Mouse (Mus musculus) splenic B cell, adult 2 months (primary cell): ENCODE measurements around the gene Eya2.

ENCODE experiments used
- DNase-seq: peaks from one replicate; pipeline ENCODE4 v3.0.0-alpha.2; 2011; ENCODE audit warnings: low read depth, low spot score
- H3K27me3 ChIP-seq: 2 replicates; pipeline ENCODE4 v1.6.1; 2012; ENCODE audit warnings: mild to moderate bottlenecking, low read length, moderate library complexity, mixed read lengths; ENCODE audit not compliant: control insufficient read depth, poor library complexity, insufficient read depth, severe bottlenecking
- H3K36me3 ChIP-seq: 2 replicates; pipeline ENCODE4 v1.6.1; 2012; ENCODE audit warnings: mild to moderate bottlenecking, low read length, moderate library complexity, mixed read lengths; ENCODE audit not compliant: control insufficient read depth, poor library complexity, insufficient read depth, severe bottlenecking

Eya2 gene

DNA sequence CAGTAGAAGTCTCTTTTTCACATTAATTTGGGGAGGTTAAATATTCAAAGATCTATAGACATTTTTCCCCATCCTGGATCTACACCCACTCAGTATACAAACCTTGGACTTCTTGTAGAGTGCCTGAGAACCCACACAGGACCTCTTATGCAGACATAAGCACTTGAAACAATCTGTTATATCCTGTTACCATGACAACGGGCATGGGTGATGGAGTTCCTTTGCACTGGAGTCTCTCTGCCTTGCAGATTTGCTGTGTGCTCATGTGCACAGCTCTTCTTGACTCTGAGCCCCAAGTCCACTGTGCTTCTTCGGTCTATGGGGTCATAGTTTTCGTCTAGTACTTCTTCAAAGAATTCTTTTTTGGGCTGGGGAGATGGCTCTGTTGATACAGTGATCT is 96.2 kb downstream of the Eya2 start:
- Histone ChIP-seq H3K27me3 (no peaks in the 10 kb centered on the region), H3K36me3 (no peaks in the 10 kb centered on the region)
- DNase-seq: no peak

- Histone ChIP-seq H3K36me3 (no peaks in the 10 kb centered on the region), H3K27me3 (no peaks in the 10 kb centered on the region)
- peak; percentile 20 for DNase-seq
Measured at GRCm38 (mm10) chr2:165692944-165693660, 98.3 kb downstream of the Eya2 start.

DNA sequence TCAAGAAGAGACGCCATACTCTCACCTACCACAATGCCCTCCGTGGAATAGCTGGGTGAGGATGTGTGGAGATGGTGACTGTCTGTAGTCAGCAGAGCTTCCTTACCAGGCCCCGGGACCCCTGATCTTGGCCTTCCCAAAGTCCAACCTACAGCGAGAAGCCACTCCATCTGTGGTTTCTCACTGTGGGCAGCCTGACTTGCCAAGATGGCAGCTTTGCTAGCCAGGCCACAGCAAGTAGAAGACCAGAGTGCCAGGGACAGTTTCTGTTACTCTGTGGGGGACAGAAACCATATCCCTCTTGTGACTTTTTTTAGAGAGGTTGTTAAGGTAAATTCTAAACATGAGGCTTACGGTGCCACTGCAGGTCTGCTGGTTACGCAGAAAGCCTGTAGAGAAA is 99.9 kb downstream of the Eya2 start:
- H3K36me3 ChIP-seq: no peaks in the 10 kb centered on the region
- H3K27me3 ChIP-seq: no peaks in the 10 kb centered on the region
- DNase-seq: no peak

- no peaks in the 10 kb centered on the region for H3K36me3 ChIP-seq
- DNase-seq: no peak
- no peaks in the 10 kb centered on the region for H3K27me3 ChIP-seq
Measured at GRCm38 (mm10) chr2:165700252-165700908, 105.5 kb downstream of the Eya2 start.

DNA sequence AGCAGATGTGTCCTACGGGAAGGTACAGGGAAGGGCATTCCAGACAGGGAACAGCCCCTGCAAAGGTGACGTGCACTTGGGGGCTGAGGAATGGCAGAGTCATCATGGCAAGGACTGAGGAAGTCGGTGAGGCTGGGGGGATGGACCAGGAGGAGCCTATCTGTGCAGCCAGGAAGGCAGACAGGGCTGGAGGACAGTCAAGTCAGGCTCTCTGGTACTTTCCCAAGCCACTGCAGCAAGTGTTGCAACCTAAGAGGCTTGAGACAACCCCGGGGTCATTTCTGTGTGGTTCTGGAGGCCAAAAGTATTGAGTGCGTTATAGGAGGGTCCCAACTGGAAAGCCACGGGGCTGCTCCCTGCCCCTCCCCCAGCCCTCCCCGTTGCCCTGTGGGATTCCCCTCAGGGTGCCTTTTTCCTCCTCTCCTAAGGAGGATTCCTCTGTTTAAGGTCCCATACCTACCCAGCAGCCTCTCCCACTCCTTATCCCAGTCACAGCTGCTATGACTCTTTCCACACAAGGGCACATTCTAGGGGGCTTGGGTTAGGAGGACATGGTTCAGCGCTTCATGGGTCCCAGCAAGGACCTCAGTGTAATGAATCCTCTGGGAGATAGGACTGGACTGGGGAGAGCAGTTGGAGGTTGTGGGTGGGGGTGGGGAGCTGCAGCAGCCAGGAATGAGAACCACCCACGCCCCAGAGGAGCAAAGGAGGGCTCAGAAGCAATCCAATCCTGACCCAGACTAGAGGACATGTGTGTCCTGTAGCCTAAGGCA is 108.4 kb downstream of the Eya2 start:
- H3K27me3 ChIP-seq: no peaks in the 10 kb centered on the region
- no peak for DNase-seq
- H3K36me3 ChIP-seq: no peaks in the 10 kb centered on the region

- Histone ChIP-seq H3K27me3 (no peaks in the 10 kb centered on the region), H3K36me3 (no peaks in the 10 kb centered on the region)
- no peak for DNase-seq
Measured at GRCm38 (mm10) chr2:165708266-165708665, 113.4 kb downstream of the Eya2 start.

- H3K36me3 ChIP-seq: no peaks in the 10 kb centered on the region
- H3K27me3 ChIP-seq: no peaks in the 10 kb centered on the region
- peak; percentile 30 for DNase-seq
Measured at GRCm38 (mm10) chr2:165716688-165717087, 121.9 kb downstream of the Eya2 start.

- DNase-seq: no peak
- no peaks in the 10 kb centered on the region for H3K36me3 ChIP-seq
- no peaks in the 10 kb centered on the region for H3K27me3 ChIP-seq
Measured at GRCm38 (mm10) chr2:165717182-165718176, 122.6 kb downstream of the Eya2 start.

DNA sequence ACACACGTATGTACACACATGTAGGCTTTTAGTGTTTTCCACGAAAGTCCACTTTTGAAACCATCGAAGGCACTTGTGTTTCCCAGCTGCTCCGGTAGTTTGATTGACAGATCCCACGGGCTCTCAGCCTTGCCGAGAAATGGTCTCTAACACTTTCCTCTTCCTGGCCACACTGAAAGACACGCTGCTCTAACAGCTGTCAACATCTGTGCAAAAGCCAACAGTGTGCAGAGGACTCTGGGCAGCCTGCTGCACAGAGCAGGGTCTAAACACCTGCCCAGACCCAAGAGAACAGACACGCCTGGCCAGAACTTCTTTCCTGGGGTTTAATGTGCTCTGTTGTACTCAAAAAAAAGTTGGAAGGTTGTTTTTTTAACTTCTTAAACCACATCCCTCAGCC is 124.5 kb downstream of the Eya2 start:
- H3K27me3 ChIP-seq: no peaks in the 10 kb centered on the region
- DNase-seq: no peak
- H3K36me3 ChIP-seq: no peaks in the 10 kb centered on the region

DNA sequence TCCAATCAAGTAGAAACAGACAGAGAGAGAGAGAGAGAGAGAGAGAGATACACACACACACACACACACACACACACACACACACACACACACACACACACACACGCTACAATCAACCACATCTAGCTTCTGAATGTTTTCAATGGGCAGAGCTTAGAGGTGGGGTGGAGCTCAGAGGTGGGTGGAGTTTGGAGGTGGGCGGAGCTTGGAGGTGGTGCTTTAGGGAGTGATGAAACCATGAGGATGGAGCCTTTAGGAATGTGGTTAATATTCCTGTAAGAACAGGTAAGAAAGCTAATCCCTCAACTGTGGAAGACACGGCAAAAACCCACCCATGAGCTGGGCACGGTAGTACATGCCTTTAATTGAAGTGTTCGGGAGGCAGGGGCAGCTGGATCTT is 127.1 kb downstream of the Eya2 start:
- H3K27me3 ChIP-seq: no peaks in the 10 kb centered on the region
- no peaks in the 10 kb centered on the region for H3K36me3 ChIP-seq
- no peak for DNase-seq

- H3K27me3 ChIP-seq: no peaks in the 10 kb centered on the region
- no peaks in the 10 kb centered on the region for H3K36me3 ChIP-seq
- DNase-seq: no peak
Measured at GRCm38 (mm10) chr2:165732552-165733238, 137.9 kb downstream of the Eya2 start.

DNA sequence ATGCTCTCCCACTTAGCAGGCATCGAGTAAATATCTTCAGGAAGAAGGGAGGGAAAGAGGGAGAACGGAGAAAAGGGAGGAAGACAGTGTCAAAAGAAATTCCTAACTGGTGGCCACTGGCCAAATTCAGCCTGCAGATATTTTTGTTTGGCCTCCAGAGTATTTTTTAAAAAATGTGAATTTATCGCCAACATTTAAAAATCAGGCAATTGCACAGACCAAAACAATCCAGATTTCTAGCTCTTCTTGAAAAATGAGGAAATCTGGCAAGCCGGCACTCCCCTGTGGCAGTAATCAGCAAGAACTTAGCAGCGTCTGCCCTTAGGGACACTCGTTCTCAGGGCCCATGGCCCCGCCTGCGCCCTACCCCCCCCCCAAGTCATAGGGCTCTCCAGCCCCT is 138.9 kb downstream of the Eya2 start:
- H3K27me3 ChIP-seq: no peaks in the 10 kb centered on the region
- DNase-seq: no peak
- no peaks in the 10 kb centered on the region for H3K36me3 ChIP-seq

- Histone ChIP-seq H3K27me3 (no peaks in the 10 kb centered on the region), H3K36me3 (no peaks in the 10 kb centered on the region)
- no peak for DNase-seq
Measured at GRCm38 (mm10) chr2:165736297-165736696, 141.5 kb downstream of the Eya2 start.

- no peaks in the 10 kb centered on the region for H3K36me3 ChIP-seq
- DNase-seq: no peak
- no peaks in the 10 kb centered on the region for H3K27me3 ChIP-seq
Measured at GRCm38 (mm10) chr2:165740381-165740780, 145.5 kb downstream of the Eya2 start.
